Mouse (Mus musculus) layer of hippocampus, postnatal 14 days (tissue): Measurements from ENCODE around the gene Nt5m. TPM values are rescaled to one million over a fixed set of nuclear protein-coding genes. Genes with fewer than 3 reads are reported as not detected.
A peak's percentile ranks its signal among the peaks of the same experiment; 100 is the strongest.
"Not testable (repeated sequence)": the region's sequence is repeated elsewhere in the genome, so short reads cannot be mapped to it uniquely, and the experiment has no call there.

Experiments
- DNase-seq, 2 experiments: peaks; one replicate each; pipeline ENCODE4 v3.0.0; 2021 to 2022; ENCODE audit warnings: low spot score in 2 of 2, mixed read lengths in 1 of 2
- total RNA-seq, 2 experiments: library from RNA; stranded (reverse); gene quantifications; 2 replicates each; pipeline ENCODE4 v1.2.3; 2021

Gene Nt5m
- total RNA-seq, 2 experiments from 2014 or later: 60.5 to 63.3 TPM

GRCm38 (mm10) chr11:59837789-59838188, 1.5 kb upstream of the Nt5m start:
- DNase-seq: not testable (repeated sequence)

GRCm38 (mm10) chr11:59838426-59838825, 821 bp upstream of the Nt5m start:
- no peak for DNase-seq

GRCm38 (mm10) chr11:59839459-59840126, 346 bp downstream of the Nt5m start, which contains the start of gene Cops3:
TSS of gene Cops3 (minus strand) at chr11:59839838.
- DNase-seq: peak; percentile 94 to 97

GRCm38 (mm10) chr11:59846311-59846710, 7.1 kb downstream of the Nt5m start:
- no peak for DNase-seq

- DNase-seq: no peak
Observed at GRCm38 (mm10) chr11:59847131-59847530, 7.9 kb downstream of the Nt5m start.

- peak; percentile 62 to 79 for DNase-seq
Observed at GRCm38 (mm10) chr11:59847891-59848884, 8.9 kb downstream of the Nt5m start.

- no peak for DNase-seq
Observed at GRCm38 (mm10) chr11:59852865-59853264, 13.6 kb downstream of the Nt5m start.

GRCm38 (mm10) chr11:59860467-59860866, 21.2 kb downstream of the Nt5m start:
- DNase-seq: no peak

GRCm38 (mm10) chr11:59864316-59864715, 25.1 kb downstream of the Nt5m start:
- no peak for DNase-seq

- DNase-seq: no peak
Observed at GRCm38 (mm10) chr11:59872124-59872523, 32.9 kb downstream of the Nt5m start.

GRCm38 (mm10) chr11:59880031-59880430, 40.8 kb downstream of the Nt5m start:
- peak; percentile 86 to 88 for DNase-seq

GRCm38 (mm10) chr11:59885217-59885986, 46.2 kb downstream of the Nt5m start:
- DNase-seq: no peak

- DNase-seq: no peak
Observed at GRCm38 (mm10) chr11:59886952-59887351, 47.7 kb downstream of the Nt5m start.

- no peak for DNase-seq
Observed at GRCm38 (mm10) chr11:59888151-59888550, 48.9 kb downstream of the Nt5m start.

GRCm38 (mm10) chr11:59891854-59892253, 52.6 kb downstream of the Nt5m start:
- DNase-seq: no peak

- no peak for DNase-seq
Observed at GRCm38 (mm10) chr11:59893153-59893788, 54.0 kb downstream of the Nt5m start.

- DNase-seq: no peak
Observed at GRCm38 (mm10) chr11:59894916-59895315, 55.7 kb downstream of the Nt5m start.

GRCm38 (mm10) chr11:59895316-59895715, 56.1 kb downstream of the Nt5m start:
- no peak for DNase-seq

- DNase-seq: no peak
Observed at GRCm38 (mm10) chr11:59897981-59898599, 58.8 kb downstream of the Nt5m start.
